10 mouse cellular contexts compared by ENCODE assay signal in the genomic region with DNA sequence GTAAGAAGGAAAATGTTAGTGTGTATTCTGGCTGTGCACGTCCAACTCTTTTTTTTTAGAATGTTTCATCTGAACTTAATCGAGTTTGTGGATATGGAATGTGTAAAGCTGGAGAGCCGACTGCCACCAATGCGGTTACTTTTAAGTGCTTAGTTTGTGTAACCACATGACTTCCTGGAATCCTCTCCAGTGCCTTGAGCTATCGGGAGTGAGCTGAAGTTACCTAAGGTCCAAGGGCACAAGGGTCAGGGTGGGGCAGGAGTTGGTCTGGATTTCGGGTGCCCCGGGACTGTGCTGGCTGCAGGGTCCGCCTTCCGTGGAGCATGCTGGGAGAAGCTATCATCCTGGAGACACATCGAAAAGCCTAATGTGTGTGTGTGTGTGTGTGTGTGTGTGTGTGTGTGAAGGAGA. TPM values are rescaled to one million over a fixed set of nuclear protein-coding genes. Genes with fewer than 3 reads are reported as not detected.
A peak's percentile ranks its signal among the peaks of the same experiment; 100 is the strongest.
DNase-seq lines count a peak whose midpoint lies in the region; ATAC-seq lines count a peak whose summit lies in the region.
"Had no signal": no experiment of that assay in that cellular context is flagged by ENCODE, and none has a peak within 500 bp of the region (broad histone marks: within the 10 kb centered on the region; RNA-seq: fewer than 3 reads in every experiment).

No protein-coding gene starts in this region.

- DNase-seq in liver, result peak; percentile 80
- DNase-seq in thymus, postnatal 25 days, result peak; percentile 65
- DNase-seq in Muller cell, postnatal 12 days (ENCODE audit: inconsistent ontology term), result no peak
- DNase-seq in forebrain, embryonic 10.5 days (ENCODE audit: extremely low spot score, low spot score), result no peak
- DNase-seq in heart, adult 9 months (ENCODE audit: low spot score in 2 of 2), result no peak
- DNase-seq: kidney, postnatal 4 days had no signal

- no peaks in the 10 kb centered on the region for H3K27me3 ChIP-seq in heart, embryonic 15.5 days
- no peaks in the 10 kb centered on the region for H3K27me3 ChIP-seq in heart, embryonic 12.5 days (replicated peaks)
- no peaks in the 10 kb centered on the region for H3K27me3 ChIP-seq in forebrain, embryonic 10.5 days (ENCODE audit: poor library complexity, severe bottlenecking)

- 0 out of 2 replicates have a peak, but pooled peaks cover 5% of the 10 kb centered on the region for H3K4me1 ChIP-seq in heart, embryonic 15.5 days (replicated peaks)
- H3K4me1 ChIP-seq in heart, embryonic 12.5 days (replicated peaks), result peaks cover 18% of the 10 kb centered on the region
- peaks cover 7% of the 10 kb centered on the region for H3K4me1 ChIP-seq in forebrain, embryonic 10.5 days

- no peak for ATAC-seq in heart, embryonic 15.5 days (replicated peaks; ENCODE audit: insufficient number of reproducible peaks, insufficient read depth, low FRiP score, low read depth)
- ATAC-seq in heart, embryonic 12.5 days (ENCODE audit: insufficient number of reproducible peaks, low FRiP score), result no peak
- ATAC-seq in megakaryocyte, adult 5-6 weeks (ENCODE audit: poor library complexity, severe bottlenecking), result 0 out of 2 replicates have a peak, but pooled peaks have one; percentile 0

- WGBS in heart, embryonic 15.5 days, result 61% methylated on average over 10 of the region's 10 CpGs
- WGBS in heart, embryonic 12.5 days, result 60% methylated on average over 10 of the region's 10 CpGs
- WGBS in forebrain, embryonic 10.5 days, result 85% methylated on average over 10 of the region's 10 CpGs

- H3K9ac ChIP-seq in heart, embryonic 15.5 days, result no peak overlapping the region
- H3K9ac ChIP-seq in heart, embryonic 12.5 days, result no peak overlapping the region

- H3K36me3 ChIP-seq in heart, embryonic 15.5 days, result no peaks in the 10 kb centered on the region
- H3K36me3 ChIP-seq in heart, embryonic 12.5 days, result no peaks in the 10 kb centered on the region
- no peaks in the 10 kb centered on the region for H3K36me3 ChIP-seq in forebrain, embryonic 10.5 days (replicated peaks)

- H3K9me3 ChIP-seq in heart, embryonic 15.5 days (replicated peaks), result no peaks in the 10 kb centered on the region
- no peaks in the 10 kb centered on the region for H3K9me3 ChIP-seq in heart, embryonic 12.5 days (replicated peaks)
- no peaks in the 10 kb centered on the region for H3K9me3 ChIP-seq in forebrain, embryonic 10.5 days

- H3K4me3 ChIP-seq in heart, embryonic 15.5 days, result peak overlapping the region; percentile 23; the same call in 1 of the 2 replicates
- H3K4me3 ChIP-seq in heart, embryonic 12.5 days, result no peak overlapping the region
- H3K4me3 ChIP-seq in forebrain, embryonic 10.5 days, result no peak overlapping the region

- peak overlapping the region; percentile 32; the same call in 1 of the 2 replicates for H3K4me2 ChIP-seq in heart, embryonic 15.5 days
- H3K4me2 ChIP-seq in heart, embryonic 12.5 days, result no peak overlapping the region

- peak overlapping the region; percentile 24; the same call in 1 of the 2 replicates for H3K27ac ChIP-seq in heart, embryonic 15.5 days
- no peak overlapping the region for H3K27ac ChIP-seq in heart, embryonic 12.5 days (ENCODE audit: poor library complexity, severe bottlenecking)
- no peak overlapping the region for H3K27ac ChIP-seq in forebrain, embryonic 10.5 days

RNA-seq across cellular contexts. Expression of gene Lcp1, which starts 47.9 kb away (rescaled TPM):
- 20.6 and 42.9 TPM in 2 replicates for polyA plus RNA-seq in heart, embryonic 15.5 days (2015; fragmentation: Nextera tagmentation; extraction: Ambion mirVana)
- polyA plus RNA-seq in heart, embryonic 12.5 days (2016; fragmentation: Nextera tagmentation; extraction: Ambion mirVana), result 36.1 and 37.2 TPM in 2 replicates
- 1,031 and 1,064 TPM in 2 replicates for total RNA-seq in megakaryocyte, adult 5-6 weeks (2015)
- total RNA-seq in megakaryocyte, adult 5-6 weeks (2017), result 669 and 719 TPM in 2 replicates
- 24.8 and 25.2 TPM in 2 replicates for polyA plus RNA-seq in forebrain, embryonic 10.5 days (2016; fragmentation: Nextera tagmentation; extraction: Ambion mirVana)

RNA-seq across cellular contexts. Expression of gene Lrrc63, which starts 48.1 kb away (rescaled TPM):
- not detected in 2 replicates for polyA plus RNA-seq in heart, embryonic 15.5 days (2015; fragmentation: Nextera tagmentation; extraction: Ambion mirVana)
- not detected in 2 replicates for polyA plus RNA-seq in heart, embryonic 12.5 days (2016; fragmentation: Nextera tagmentation; extraction: Ambion mirVana)
- total RNA-seq in megakaryocyte, adult 5-6 weeks (2015), result 0.09 and 0.11 TPM in 2 replicates
- 0.12 and 0.37 TPM in 2 replicates for total RNA-seq in megakaryocyte, adult 5-6 weeks (2017)
- 0.11 and 0.17 TPM in 2 replicates for polyA plus RNA-seq in forebrain, embryonic 10.5 days (2016; fragmentation: Nextera tagmentation; extraction: Ambion mirVana)
- total RNA-seq: gastrocnemius, adult 18-20 months had no signal

Comparison
In these comparisons a context has a peak if more than half of its experiments do, and no peak if none do; other contexts are left out.
1. DNase-seq: peak in liver (single experiment) and thymus, postnatal 25 days (single experiment); none in Muller cell, postnatal 12 days (single experiment), forebrain, embryonic 10.5 days (single experiment) and heart, adult 9 months (0 of 2).